Mouse (Mus musculus) adrenal gland, adult 8-10 months (tissue): ENCODE results near the gene Shb. TPM values are rescaled to one million over a fixed set of nuclear protein-coding genes. Genes with fewer than 3 reads are reported as not detected.
A peak's percentile ranks its signal among the peaks of the same experiment; 100 is the strongest.

Experiments
- DNase-seq: peaks from one replicate; pipeline ENCODE4 v3.0.0; 2022
- total RNA-seq, 4 experiments: library from RNA; stranded (reverse); gene quantifications; 2 replicates each; pipeline ENCODE4 v1.2.4; 2022

The Shb gene
- total RNA-seq, 4 experiments from 2014 or later: 39.5 to 104 (median 79.0) TPM

DNA sequence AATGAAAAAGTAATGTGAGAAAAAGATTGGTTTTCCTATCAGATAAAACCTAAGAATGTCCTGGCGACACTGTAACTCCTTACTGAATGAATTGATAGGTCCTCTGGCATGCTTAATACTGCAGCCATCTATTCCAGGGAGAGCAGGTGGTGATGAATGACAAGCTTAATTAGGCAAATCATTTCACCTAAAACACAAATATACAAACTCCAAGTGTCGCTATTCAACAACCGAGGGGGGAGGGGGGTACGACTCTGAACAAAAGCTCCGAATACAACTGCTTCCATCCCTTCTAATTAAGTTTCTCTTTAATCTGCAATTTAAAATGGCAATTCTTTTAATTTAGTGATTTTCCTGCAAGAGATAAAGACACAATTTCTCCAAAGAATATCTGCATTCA is 83.3 kb downstream of the Shb start:
- DNase-seq: no peak

GRCm38 (mm10) chr4:45448481-45448880 is 83.8 kb downstream of the Shb start:
- DNase-seq: no peak

GRCm38 (mm10) chr4:45447196-45447595 is 85.1 kb downstream of the Shb start:
- DNase-seq: peak; percentile 55

DNA sequence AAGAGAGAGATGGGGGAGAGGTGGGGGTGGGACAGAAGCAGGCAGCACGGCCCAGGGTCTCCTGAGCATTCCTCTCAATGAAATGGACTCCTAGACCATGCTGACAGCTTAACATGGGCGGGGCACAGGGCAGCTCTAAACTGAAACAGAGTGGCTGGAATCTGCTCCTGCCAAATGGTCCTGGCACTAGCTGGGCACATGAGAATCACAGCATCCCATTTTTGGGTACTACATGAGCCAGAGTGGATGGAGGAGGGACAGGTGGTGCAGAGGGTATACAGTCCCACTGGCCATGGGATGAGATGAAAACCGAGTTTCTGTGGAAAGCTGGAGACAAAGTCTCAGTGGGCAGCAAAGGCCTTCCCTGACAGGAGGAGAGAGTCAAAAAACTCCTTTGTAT is 87.0 kb downstream of the Shb start:
- no peak for DNase-seq

DNA sequence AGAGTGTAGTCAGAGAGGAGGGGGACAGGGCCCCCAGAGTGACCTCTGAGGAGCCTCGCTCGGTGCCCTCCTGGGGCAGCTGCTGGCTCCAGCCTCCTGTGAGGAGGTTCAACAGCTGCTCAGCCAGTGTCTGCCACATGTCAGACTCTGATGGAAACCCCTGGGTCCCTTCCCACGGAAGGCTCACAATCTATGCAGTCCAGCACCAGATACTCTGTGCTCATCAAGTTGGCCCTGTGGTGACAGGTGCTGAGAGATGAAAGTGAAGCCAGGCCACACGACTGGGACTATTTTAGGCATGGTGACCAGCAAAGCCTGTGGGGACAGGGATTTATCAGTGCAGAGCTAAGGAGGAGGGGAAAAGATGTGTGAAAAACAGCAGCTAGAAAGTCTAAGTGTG is 87.5 kb downstream of the Shb start:
- no peak for DNase-seq

DNA sequence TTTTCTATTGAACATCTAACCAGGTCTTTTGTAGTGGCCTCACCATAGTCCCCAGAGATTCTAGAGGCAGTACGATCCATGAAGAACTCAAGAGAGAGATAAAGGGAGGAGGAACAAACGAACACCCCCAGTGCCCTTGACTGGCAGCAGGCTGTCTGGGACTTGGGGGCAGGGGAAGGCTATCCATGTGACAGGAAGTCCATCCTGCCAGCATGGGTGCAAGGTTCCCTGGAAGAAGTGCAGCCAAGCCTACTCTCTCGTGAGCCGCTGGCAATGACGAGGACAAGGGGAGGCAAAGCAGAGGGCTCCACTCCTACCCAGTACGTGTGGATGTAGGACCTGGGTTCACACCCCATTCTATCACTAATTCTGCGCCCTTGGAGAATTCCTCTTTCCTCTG is 88.6 kb downstream of the Shb start:
- DNase-seq: no peak

GRCm38 (mm10) chr4:45442237-45442636 is 90.0 kb downstream of the Shb start:
- no peak for DNase-seq

GRCm38 (mm10) chr4:45441778-45442177 is 90.5 kb downstream of the Shb start:
- DNase-seq: no peak

DNA sequence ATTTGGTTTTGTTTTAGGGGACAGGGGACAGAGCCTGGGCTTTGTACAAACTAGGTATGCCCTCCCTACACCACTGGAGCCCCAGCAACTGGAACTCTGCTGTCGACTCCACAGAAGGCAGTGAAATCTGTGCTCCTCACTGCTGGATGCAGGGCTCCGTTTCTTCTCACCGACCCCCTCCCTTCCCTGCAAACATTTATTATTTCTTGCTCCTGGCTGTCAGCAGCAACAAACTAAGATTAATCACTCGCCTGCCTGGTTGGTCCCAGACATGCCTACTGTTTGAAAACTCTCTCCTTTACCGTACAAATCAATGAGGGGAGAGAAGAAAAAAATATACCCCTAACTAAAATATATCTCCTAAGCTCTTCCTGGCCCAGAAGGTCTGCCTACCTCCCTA is 93.0 kb downstream of the Shb start:
- no peak for DNase-seq

DNA sequence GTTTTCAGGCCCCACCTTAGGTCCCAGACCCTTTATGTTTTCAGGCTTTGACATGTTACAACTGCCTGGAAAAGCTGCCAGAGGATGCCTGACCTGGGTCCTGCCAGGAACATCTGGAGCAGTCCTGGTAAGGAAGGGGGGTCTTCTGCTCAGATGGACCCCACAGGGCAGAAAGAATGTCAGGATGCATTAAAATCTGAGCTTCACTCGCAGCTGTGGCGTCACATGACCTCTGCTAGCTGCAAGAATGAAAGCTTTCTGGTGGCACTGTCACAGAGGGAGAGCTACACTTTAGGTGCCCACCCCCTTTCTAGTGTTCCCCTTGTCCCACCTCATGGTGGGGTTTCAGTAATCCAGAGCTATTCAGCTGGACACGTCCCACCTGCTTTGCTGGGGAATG is 95.3 kb downstream of the Shb start:
- no peak for DNase-seq

DNA sequence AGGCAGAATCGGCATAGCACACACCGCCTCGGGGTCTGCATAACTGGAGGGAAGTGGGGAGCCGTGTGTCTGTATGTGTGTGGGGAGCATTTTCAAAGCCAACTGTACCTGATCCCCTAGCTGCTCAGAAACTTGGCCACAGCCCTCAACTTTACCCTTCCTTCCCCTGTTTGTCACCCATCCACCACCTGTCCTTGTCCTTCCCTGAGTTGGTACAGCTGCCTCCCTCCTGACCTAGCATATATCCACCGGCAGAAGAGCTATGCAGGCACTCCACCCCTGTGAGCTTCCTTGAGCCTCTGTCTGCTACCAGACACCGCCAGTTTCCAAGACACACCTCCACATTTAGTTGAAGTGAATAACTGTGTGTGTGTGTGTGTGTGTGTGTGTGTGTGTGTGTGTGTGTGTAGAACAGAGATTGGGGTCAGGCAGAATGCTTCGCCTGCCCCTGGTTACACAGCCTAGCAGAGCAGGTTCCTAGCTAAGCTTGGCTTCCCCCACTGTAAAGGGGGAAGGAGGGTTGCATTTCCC is 95.8 kb downstream of the Shb start:
- no peak for DNase-seq

- no peak for DNase-seq
These were observed 96.4 kb downstream of the Shb start for GRCm38 (mm10) chr4:45435899-45436298.

GRCm38 (mm10) chr4:45434681-45435080 is 97.6 kb downstream of the Shb start:
- DNase-seq: no peak

GRCm38 (mm10) chr4:45434071-45434470 is 98.2 kb downstream of the Shb start:
- DNase-seq: no peak

- no peak for DNase-seq
These were observed 100.5 kb downstream of the Shb start for GRCm38 (mm10) chr4:45431806-45432205.

DNA sequence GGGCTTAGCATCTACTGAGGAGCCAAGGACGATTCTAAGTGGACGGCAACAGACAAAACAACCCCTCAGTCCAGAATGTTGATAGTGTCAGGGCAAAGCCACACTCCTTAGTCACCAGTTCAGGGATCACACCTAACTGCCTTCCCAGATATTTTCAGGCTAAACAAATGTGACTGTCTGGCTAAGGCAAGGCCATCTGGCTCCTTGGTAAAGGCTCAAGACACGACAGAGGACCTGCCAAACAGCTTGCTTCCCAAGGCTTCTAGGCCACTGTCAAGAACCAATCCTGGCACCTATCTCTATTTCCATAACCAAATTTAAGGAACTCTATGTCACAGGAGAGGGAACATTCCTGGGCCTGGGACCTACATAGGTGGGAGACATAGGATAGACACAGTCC is 101.0 kb downstream of the Shb start:
- DNase-seq: no peak

DNA sequence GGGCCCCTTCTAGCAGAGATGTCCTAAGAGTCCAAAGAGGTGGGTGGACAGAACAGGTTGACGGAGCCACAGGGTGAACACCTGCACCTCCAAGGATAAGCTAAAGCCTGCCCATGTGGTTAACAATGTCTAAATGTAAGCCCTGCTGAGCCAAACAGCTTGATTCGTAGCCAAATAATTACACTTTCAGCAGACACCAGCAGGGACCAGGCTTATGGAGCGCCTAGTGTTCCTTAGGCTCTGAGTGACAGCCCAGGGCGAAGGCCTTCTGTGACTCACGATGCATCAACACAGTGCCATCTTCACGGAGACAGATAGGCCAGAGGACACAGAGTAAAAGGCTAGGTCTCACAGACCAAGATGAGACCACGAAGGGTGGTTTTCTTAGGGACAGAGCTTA is 102.8 kb downstream of the Shb start:
- peak; percentile 55 for DNase-seq

DNA sequence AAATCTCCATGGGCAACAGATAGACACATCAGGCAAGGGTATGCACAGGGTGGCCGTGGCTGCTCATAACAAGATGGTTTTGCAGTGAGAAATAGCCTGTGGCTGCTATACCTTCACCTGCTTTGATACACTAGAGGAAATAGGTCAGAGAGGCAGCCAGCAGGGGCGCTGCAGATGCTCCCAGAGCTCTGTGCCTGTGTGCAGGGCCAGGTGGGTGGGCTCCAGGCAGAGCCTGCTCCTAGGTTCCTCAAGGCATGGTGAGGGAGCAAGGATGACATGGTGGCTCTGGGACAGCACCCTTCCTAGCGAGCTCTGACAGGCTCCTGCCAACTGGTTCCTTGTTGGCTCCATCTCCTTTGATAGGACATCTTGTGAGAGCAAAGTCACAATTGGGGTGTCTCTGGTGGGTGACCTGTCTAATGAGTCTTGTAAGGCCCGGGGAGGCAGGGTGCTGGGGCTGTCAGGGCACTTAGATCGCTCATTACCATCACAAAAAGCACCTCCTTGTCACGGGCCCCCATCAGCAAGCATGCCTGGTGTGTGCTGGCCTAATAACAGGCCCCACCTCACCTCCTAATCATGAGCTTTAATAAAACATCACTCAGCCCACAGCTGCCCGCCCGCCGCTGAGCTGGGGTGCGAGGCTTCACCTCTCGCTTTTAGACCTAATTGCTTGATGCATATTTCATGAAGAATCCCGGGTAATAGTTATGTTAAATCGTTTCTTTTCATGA is 105.4 kb downstream of the Shb start:
- DNase-seq: no peak

- no peak for DNase-seq
These were observed 108.9 kb downstream of the Shb start for GRCm38 (mm10) chr4:45423406-45423805.

DNA sequence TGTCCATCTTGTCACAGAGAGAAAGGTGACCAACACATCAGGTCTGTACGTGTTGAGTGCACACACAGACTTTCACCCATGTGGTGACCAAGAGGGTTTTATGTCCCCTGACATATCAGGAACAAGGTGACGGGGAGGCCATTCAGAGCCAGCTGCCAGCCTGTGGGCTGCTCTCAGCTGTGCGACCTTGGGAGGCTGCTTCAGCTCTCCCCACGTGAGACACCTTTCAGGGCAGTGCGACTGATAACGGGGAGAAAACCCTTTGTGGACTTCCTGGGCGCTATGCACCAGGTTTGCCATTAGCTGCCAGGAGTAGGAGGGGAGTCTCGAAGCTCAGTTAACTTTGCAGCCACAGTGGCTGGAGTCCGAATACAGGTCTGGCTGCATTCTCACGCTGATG is 109.6 kb downstream of the Shb start:
- no peak for DNase-seq

- DNase-seq: no peak
These were observed 110.6 kb downstream of the Shb start for GRCm38 (mm10) chr4:45421519-45422260.

DNA sequence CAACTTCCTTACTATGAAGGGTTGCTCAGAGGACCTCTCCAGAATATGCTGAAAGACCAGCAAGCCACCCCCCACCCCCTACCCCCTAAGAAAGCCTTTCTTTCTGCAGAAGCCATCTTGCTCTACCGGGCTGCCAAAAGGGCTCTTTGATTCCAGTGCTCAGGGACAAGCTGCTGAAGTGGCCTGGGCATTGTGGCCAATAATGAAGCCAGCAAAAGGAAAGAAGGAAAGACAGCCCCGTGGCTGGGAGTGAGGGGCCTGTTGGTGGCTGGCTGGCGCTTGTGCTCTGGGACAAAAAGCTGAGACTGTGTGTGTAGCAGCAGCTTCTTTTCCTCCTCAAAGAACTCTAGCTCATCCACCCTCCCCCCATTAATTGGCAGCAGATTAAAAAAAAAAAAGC is 111.5 kb downstream of the Shb start:
- no peak for DNase-seq

DNA sequence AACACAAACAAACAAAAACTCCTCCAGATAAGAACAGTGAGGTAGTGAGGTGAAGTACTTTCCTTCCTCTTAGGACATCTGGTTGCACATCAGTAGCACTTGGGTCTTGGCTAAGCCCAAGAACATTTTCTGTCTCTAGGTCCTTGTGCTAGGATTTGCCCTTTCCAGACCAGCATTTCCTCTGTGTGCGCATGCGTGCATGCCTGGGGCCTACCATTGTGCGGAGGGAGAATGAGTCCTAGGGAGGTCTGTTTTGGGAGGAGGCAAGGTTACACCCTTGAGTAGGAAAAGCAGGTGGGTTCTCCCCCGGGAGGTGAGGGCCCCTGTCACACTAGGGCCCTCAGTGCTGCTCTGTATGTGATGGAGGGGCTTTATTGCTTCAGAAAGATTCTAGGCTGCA is 113.2 kb downstream of the Shb start:
- no peak for DNase-seq
